Mouse (Mus musculus): ENCODE results near the gene Tmem221.

DNA sequence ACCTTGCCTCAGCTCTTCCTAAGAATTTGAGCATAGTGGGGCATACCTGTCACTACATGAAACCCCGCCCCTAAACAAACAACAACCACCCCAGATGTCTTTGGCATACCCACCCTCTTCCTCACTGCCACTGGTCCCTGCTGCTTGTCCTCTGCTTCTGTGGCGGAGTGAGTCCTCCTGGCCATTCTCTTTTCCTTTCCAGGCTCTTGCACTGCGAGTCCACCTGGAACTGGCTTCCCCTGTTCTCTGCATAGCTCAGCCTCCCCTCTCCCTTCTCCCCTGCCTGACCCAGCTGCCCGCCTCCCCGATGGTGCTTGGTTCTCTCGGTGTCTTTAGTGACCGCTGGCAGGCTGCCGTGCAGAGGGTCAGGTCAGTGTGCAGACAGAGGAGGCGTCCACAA lies 14.9 kb downstream of the Tmem221 start:
- TF ChIP-seq CTCF (IDR thresholded peaks at IDR 0.05; ENCODE audit: low read depth) (no peak), EP300 (optimal IDR thresholded peaks at IDR 0.05) (no peak)

Data from stomach, postnatal 0 days (tissue).